17 mouse cellular contexts compared by ENCODE assay signal in genomic region chr12:39321453-39321852, GRCm38 (mm10).
"Had no signal": no experiment of that assay in that cellular context is flagged by ENCODE, and none has a peak within 500 bp of the region (broad histone marks: within the 10 kb centered on the region; RNA-seq: fewer than 3 reads in every experiment).

No protein-coding gene starts in this region.

- H3K9me3 ChIP-seq: lung, embryonic 15.5 days; megakaryocyte, embryonic 14.5 days; midbrain, embryonic 13.5 days; midbrain, embryonic 15.5 days; neural tube, embryonic 12.5 days; stomach, embryonic 15.5 days had no signal

- DNase-seq: lung, adult 2 months; lung, postnatal 14 days; lung, postnatal 36 days; right cerebral cortex, postnatal 14 days; thymus, adult 2 months; thymus, postnatal 25 days; thymus, postnatal 4 days had no signal

- H3K9ac ChIP-seq: lung, embryonic 15.5 days; midbrain, embryonic 13.5 days; midbrain, embryonic 15.5 days; neural tube, embryonic 12.5 days; stomach, embryonic 15.5 days had no signal

- H3K27me3 ChIP-seq: lung, embryonic 15.5 days; megakaryocyte, embryonic 14.5 days; midbrain, embryonic 13.5 days; midbrain, embryonic 15.5 days; neural tube, embryonic 12.5 days; stomach, embryonic 15.5 days had no signal

- H3K4me3 ChIP-seq: lung, embryonic 15.5 days; megakaryocyte, embryonic 14.5 days; midbrain, embryonic 13.5 days; midbrain, embryonic 15.5 days; neural tube, embryonic 12.5 days; stomach, embryonic 15.5 days had no signal

- H3K4me1 ChIP-seq: lung, embryonic 15.5 days; megakaryocyte, embryonic 14.5 days; midbrain, embryonic 13.5 days; midbrain, embryonic 15.5 days; neural tube, embryonic 12.5 days; stomach, embryonic 15.5 days had no signal

- ATAC-seq: lung, postnatal 0 days; midbrain, embryonic 13.5 days; midbrain, embryonic 15.5 days had no signal

- H3K4me2 ChIP-seq: lung, embryonic 15.5 days; midbrain, embryonic 11.5 days; midbrain, embryonic 13.5 days; midbrain, embryonic 15.5 days; neural tube, embryonic 12.5 days; stomach, embryonic 15.5 days had no signal

- H3K36me3 ChIP-seq: lung, embryonic 15.5 days; midbrain, embryonic 13.5 days; midbrain, embryonic 15.5 days; neural tube, embryonic 12.5 days; stomach, embryonic 15.5 days had no signal

- H3K27ac ChIP-seq: lung, embryonic 15.5 days; macrophage; midbrain, embryonic 13.5 days; midbrain, embryonic 15.5 days; neural tube, embryonic 12.5 days; stomach, embryonic 15.5 days; stomach, postnatal 0 days had no signal
